Mouse (Mus musculus) heart, embryonic 11.5 days (tissue): ENCODE results near the gene Pfn1. TPM values are rescaled to one million over a fixed set of nuclear protein-coding genes. Genes with fewer than 3 reads are reported as not detected.
A peak's percentile ranks its signal among the peaks of the same experiment; 100 is the strongest.

Experiments used
- ATAC-seq: fragments of 200-750 bp; cut with Nextera tagmentation; replicated peaks from 2 replicates; pipeline ENCODE4 v1.8.0; 2017; ENCODE audit warnings: moderate library complexity; ENCODE audit not compliant: insufficient number of reproducible peaks, low FRiP score, low TSS enrichment
- H3K27ac ChIP-seq: fragments of 300-500 bp; sonication (generic); 2 replicates; pipeline ENCODE4 v1.5.1; 2014; ENCODE audit warnings: mild to moderate bottlenecking, low read depth, low read length
- H3K27me3 ChIP-seq: fragments of 300-500 bp; sonication (generic); 2 replicates; pipeline ENCODE4 v1.6.1; 2014; ENCODE audit warnings: mild to moderate bottlenecking, low read length, mixed read lengths; ENCODE audit not compliant: control insufficient read depth, insufficient read depth
- H3K36me3 ChIP-seq: fragments of 300-500 bp; sonication (generic); 2 replicates; pipeline ENCODE4 v1.6.1; 2014; ENCODE audit warnings: mild to moderate bottlenecking, low read length, moderate library complexity, mixed read lengths; ENCODE audit not compliant: control insufficient read depth, insufficient read depth
- H3K4me1 ChIP-seq: fragments of 300-500 bp; sonication (generic); 2 replicates; pipeline ENCODE4 v1.6.1; 2014; ENCODE audit warnings: low read length; ENCODE audit not compliant: control insufficient read depth, insufficient read depth
- H3K4me2 ChIP-seq: fragments of 300-500 bp; sonication (generic); 2 replicates; pipeline ENCODE4 v1.6.1; 2014; ENCODE audit warnings: mild to moderate bottlenecking, moderate library complexity
- H3K4me3 ChIP-seq: fragments of 300-500 bp; sonication (generic); 2 replicates; pipeline ENCODE4 v1.5.1; 2014; ENCODE audit warnings: low read depth, low read length
- H3K9ac ChIP-seq: fragments of 300-500 bp; sonication (generic); 2 replicates; pipeline ENCODE4 v1.6.1; 2014; ENCODE audit warnings: mild to moderate bottlenecking, low read depth, low read length, moderate library complexity
- H3K9me3 ChIP-seq: fragments of 300-500 bp; sonication (generic); replicated peaks from 2 replicates; pipeline ENCODE4 v1.6.1; 2016; ENCODE audit warnings: low read length; ENCODE audit not compliant: control insufficient read depth
- WGBS: fragments of 180-500 bp; shearing (Covaris S2); extraction: QIAGEN DNeasy Blood & Tissue Kit; methylation state at CpG from one replicate; pipeline ENCODE4 v1.1.7; 2014; ENCODE audit not compliant: insufficient replicate concordance; 5-methylcytosine and 5-hydroxymethylcytosine counted together
- polyA plus RNA-seq: library from polyadenylated mRNA; unstranded; fragments of >200 nt; fragmentation: Nextera tagmentation; extraction: Ambion mirVana; gene quantifications from 2 replicates; pipeline ENCODE4 v1.2.1, GENCODE M21; 2014

Gene Pfn1
- polyA plus RNA-seq, 1 experiment from 2014 or later, result 1,932 TPM

- Histone ChIP-seq H3K4me1 (peaks cover 18% of the 10 kb centered on the region), H3K9ac (peak overlapping the region; percentile 89), H3K4me2 (peak overlapping the region; percentile 91), H3K27me3 (no peaks in the 10 kb centered on the region), H3K9me3 (no peaks in the 10 kb centered on the region), H3K36me3 (peaks cover 19% of the 10 kb centered on the region), H3K4me3 (peak overlapping the region; percentile 75), H3K27ac (peak overlapping the region; percentile 97)
- ATAC-seq, result peak; percentile 27
- under 1% methylated on average over 31 of the region's 31 CpGs for WGBS
Observed at GRCm38 (mm10) chr11:70669582-70670345, 15.3 kb upstream of the Pfn1 start.

GRCm38 (mm10) chr11:70668771-70669505 lies 14.5 kb upstream of the Pfn1 start, which contains the start of gene Spag7:
Gene Spag7 (minus strand): TSS chr11:70669416.
- Histone ChIP-seq H3K4me3 (peak within 1 kb of the TSS; percentile 75), H3K4me2 (peak within 1 kb of the TSS; percentile 91), H3K4me1 (peaks cover 18% of the 10 kb centered on the region), H3K36me3 (peaks cover 21% of the 10 kb centered on the region), H3K9ac (peak within 1 kb of the TSS; percentile 89), H3K9me3 (no peaks in the 10 kb centered on the region), H3K27me3 (no peaks in the 10 kb centered on the region), H3K27ac (peak within 1 kb of the TSS; percentile 97)
- WGBS, result under 1% methylated on average over 44 of the region's 44 CpGs
- ATAC-seq, result peak; percentile 92

- H3K4me2 ChIP-seq, result peak overlapping the region; percentile 91
- ATAC-seq, result peak; percentile 46
- under 1% methylated on average over 15 of the region's 15 CpGs for WGBS
- peak overlapping the region; percentile 75 for H3K4me3 ChIP-seq
- H3K9me3 ChIP-seq, result no peaks in the 10 kb centered on the region
- peak overlapping the region; percentile 97 for H3K27ac ChIP-seq
- no peaks in the 10 kb centered on the region for H3K27me3 ChIP-seq
- H3K4me1 ChIP-seq, result peaks cover 18% of the 10 kb centered on the region
- H3K36me3 ChIP-seq, result peaks cover 23% of the 10 kb centered on the region
- peak overlapping the region; percentile 68 for H3K9ac ChIP-seq
Observed at GRCm38 (mm10) chr11:70668335-70668770, 13.9 kb upstream of the Pfn1 start.

- Histone ChIP-seq H3K27ac (peak overlapping the region; percentile 97), H3K9ac (peak overlapping the region; percentile 68), H3K27me3 (no peaks in the 10 kb centered on the region), H3K9me3 (no peaks in the 10 kb centered on the region), H3K36me3 (peaks cover 30% of the 10 kb centered on the region), H3K4me2 (peak overlapping the region; percentile 91), H3K4me3 (peak overlapping the region; percentile 75), H3K4me1 (peaks cover 18% of the 10 kb centered on the region)
- ATAC-seq, result no peak
- 75% methylated on average over 14 of the region's 14 CpGs for WGBS
Observed at GRCm38 (mm10) chr11:70667271-70668150, 13.1 kb upstream of the Pfn1 start.

GRCm38 (mm10) chr11:70666687-70667086 lies 12.2 kb upstream of the Pfn1 start:
- no peak overlapping the region for H3K27ac ChIP-seq
- H3K4me1 ChIP-seq, result peaks cover 13% of the 10 kb centered on the region
- H3K4me3 ChIP-seq, result no peak overlapping the region
- ATAC-seq, result no peak
- WGBS, result 92% methylated on average over 8 of the region's 8 CpGs
- peak overlapping the region; percentile 10; the same call in 1 of the 2 replicates for H3K9ac ChIP-seq
- H3K9me3 ChIP-seq, result no peaks in the 10 kb centered on the region
- peaks cover 29% of the 10 kb centered on the region for H3K36me3 ChIP-seq
- no peak overlapping the region for H3K4me2 ChIP-seq
- no peaks in the 10 kb centered on the region for H3K27me3 ChIP-seq

- WGBS, result 84% methylated on average over 9 of the region's 9 CpGs
- H3K36me3 ChIP-seq, result peaks cover 32% of the 10 kb centered on the region
- no peak overlapping the region for H3K4me2 ChIP-seq
- no peak overlapping the region for H3K27ac ChIP-seq
- no peaks in the 10 kb centered on the region for H3K9me3 ChIP-seq
- no peak for ATAC-seq
- H3K9ac ChIP-seq, result no peak overlapping the region
- H3K4me1 ChIP-seq, result peaks cover 6% of the 10 kb centered on the region; the same call in 1 of the 2 replicates
- no peaks in the 10 kb centered on the region for H3K27me3 ChIP-seq
- H3K4me3 ChIP-seq, result no peak overlapping the region
Observed at GRCm38 (mm10) chr11:70664741-70665140, 10.3 kb upstream of the Pfn1 start.

GRCm38 (mm10) chr11:70663957-70664356 lies 9.5 kb upstream of the Pfn1 start:
- no peaks in the 10 kb centered on the region for H3K27me3 ChIP-seq
- H3K36me3 ChIP-seq, result peaks cover 32% of the 10 kb centered on the region
- no peak overlapping the region for H3K4me2 ChIP-seq
- 86% methylated on average over 6 of the region's 6 CpGs for WGBS
- H3K27ac ChIP-seq, result no peak overlapping the region
- H3K4me1 ChIP-seq, result peaks cover 7% of the 10 kb centered on the region
- no peak for ATAC-seq
- no peak overlapping the region for H3K4me3 ChIP-seq
- no peak overlapping the region for H3K9ac ChIP-seq
- no peaks in the 10 kb centered on the region for H3K9me3 ChIP-seq

GRCm38 (mm10) chr11:70663101-70663500 lies 8.7 kb upstream of the Pfn1 start:
- Histone ChIP-seq H3K4me1 (peaks cover 15% of the 10 kb centered on the region), H3K4me2 (no peak overlapping the region), H3K9ac (no peak overlapping the region), H3K9me3 (no peaks in the 10 kb centered on the region), H3K4me3 (no peak overlapping the region), H3K27ac (no peak overlapping the region), H3K36me3 (peaks cover 32% of the 10 kb centered on the region), H3K27me3 (no peaks in the 10 kb centered on the region)
- WGBS, result 87% methylated on average over 8 of the region's 8 CpGs
- no peak for ATAC-seq
